Mouse (Mus musculus): Measurements from ENCODE around the gene Sgcd. TPM values are rescaled to one million over a fixed set of nuclear protein-coding genes. Genes with fewer than 3 reads are reported as not detected.

Sgcd gene
- polyA plus RNA-seq, 1 experiment from 2014 or later = 3.0 TPM

DNA sequence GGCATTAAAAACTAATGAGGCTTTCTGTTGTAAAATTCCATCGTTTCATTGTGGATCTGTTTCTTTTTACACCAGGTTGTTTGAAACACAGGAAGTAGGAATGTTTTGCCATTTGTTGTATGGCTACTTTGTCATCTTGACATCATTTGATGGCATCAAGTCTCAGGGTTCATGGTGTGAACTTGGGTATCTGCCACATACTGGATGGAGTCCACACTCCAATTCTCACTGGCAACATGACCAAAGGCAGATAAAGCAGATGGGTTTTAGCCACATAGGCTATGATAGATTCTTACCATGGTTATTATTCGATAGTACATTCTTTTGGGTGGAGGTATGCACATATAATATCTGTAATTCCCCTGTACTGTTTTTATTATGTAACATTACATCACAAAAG is 1106.3 kb downstream of the Sgcd start:
- WGBS = 69% methylated on average over 2 of the region's 2 CpGs

GRCm38 (mm10) chr11:46875774-46876173 is 1113.0 kb downstream of the Sgcd start:
- H3K9ac ChIP-seq (ENCODE audit: low read length) = no peak overlapping the region
- no peak for ATAC-seq (ENCODE audit: low read depth)
- H3K36me3 ChIP-seq (ENCODE audit: control insufficient read depth, insufficient read depth, low read length) = no peaks in the 10 kb centered on the region
- 39% methylated on average over 1 of the region's 1 CpGs for WGBS
- no peak overlapping the region for H3K27ac ChIP-seq (ENCODE audit: low read length)
- no peak overlapping the region for H3K4me2 ChIP-seq (ENCODE audit: low read depth, low read length)
- no peaks in the 10 kb centered on the region for H3K27me3 ChIP-seq (ENCODE audit: control insufficient read depth, insufficient read depth, low read depth, low read length)
- H3K9me3 ChIP-seq (ENCODE audit: control insufficient read depth, low read length) = no peaks in the 10 kb centered on the region
- H3K4me1 ChIP-seq (replicated peaks; ENCODE audit: control insufficient read depth, insufficient read depth, low read length) = no peaks in the 10 kb centered on the region
- H3K4me3 ChIP-seq (ENCODE audit: low read length) = no peak overlapping the region

More for the DNA sequence above, 1106.3 kb downstream of the Sgcd start:
- no peak overlapping the region for H3K27ac ChIP-seq (ENCODE audit: low read length)
- ATAC-seq (ENCODE audit: low read depth) = no peak
- H3K4me3 ChIP-seq (ENCODE audit: low read length) = no peak overlapping the region
- H3K9me3 ChIP-seq (ENCODE audit: control insufficient read depth, low read length) = no peaks in the 10 kb centered on the region
- no peak overlapping the region for H3K9ac ChIP-seq (ENCODE audit: low read length)
- no peaks in the 10 kb centered on the region for H3K36me3 ChIP-seq (ENCODE audit: control insufficient read depth, insufficient read depth, low read length)
- no peaks in the 10 kb centered on the region for H3K27me3 ChIP-seq (ENCODE audit: control insufficient read depth, insufficient read depth, low read depth, low read length)
- H3K4me1 ChIP-seq (replicated peaks; ENCODE audit: control insufficient read depth, insufficient read depth, low read length) = no peaks in the 10 kb centered on the region
- no peak overlapping the region for H3K4me2 ChIP-seq (ENCODE audit: low read depth, low read length)

DNA sequence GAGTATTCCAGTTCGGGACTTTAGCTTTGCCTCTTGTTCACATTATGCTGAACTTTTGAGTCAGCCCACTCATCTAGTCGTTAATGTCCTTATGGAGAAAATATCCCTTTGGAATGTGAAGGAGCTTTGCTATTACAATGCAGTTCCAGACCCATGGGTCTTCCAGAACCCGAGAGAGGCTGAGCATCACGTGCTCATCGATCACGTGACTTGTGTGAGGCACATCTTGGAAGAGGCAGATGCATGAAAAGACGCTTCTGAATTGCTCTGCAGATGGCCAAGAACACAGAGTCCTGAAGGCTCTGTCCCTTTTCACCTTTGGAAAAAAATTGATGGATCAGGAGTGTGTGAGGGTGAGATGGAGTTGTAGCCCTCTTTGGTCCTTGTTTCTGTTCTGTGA is 1120.2 kb downstream of the Sgcd start:
- Histone ChIP-seq H3K4me2 (ENCODE audit: low read depth, low read length) (no peak overlapping the region), H3K27me3 (ENCODE audit: control insufficient read depth, insufficient read depth, low read depth, low read length) (no peaks in the 10 kb centered on the region), H3K4me1 (replicated peaks; ENCODE audit: control insufficient read depth, insufficient read depth, low read length) (no peaks in the 10 kb centered on the region), H3K9ac (ENCODE audit: low read length) (no peak overlapping the region), H3K4me3 (ENCODE audit: low read length) (no peak overlapping the region), H3K27ac (ENCODE audit: low read length) (no peak overlapping the region), H3K36me3 (ENCODE audit: control insufficient read depth, insufficient read depth, low read length) (no peaks in the 10 kb centered on the region), H3K9me3 (ENCODE audit: control insufficient read depth, low read length) (no peaks in the 10 kb centered on the region)
- 71% methylated on average over 7 of the region's 7 CpGs for WGBS
- ATAC-seq (ENCODE audit: low read depth) = no peak

GRCm38 (mm10) chr11:46864809-46865208 is 1124.0 kb downstream of the Sgcd start:
- Histone ChIP-seq H3K4me2 (ENCODE audit: low read depth, low read length) (no peak overlapping the region), H3K36me3 (ENCODE audit: control insufficient read depth, insufficient read depth, low read length) (no peaks in the 10 kb centered on the region), H3K27ac (ENCODE audit: low read length) (no peak overlapping the region), H3K9ac (ENCODE audit: low read length) (no peak overlapping the region), H3K4me1 (replicated peaks; ENCODE audit: control insufficient read depth, insufficient read depth, low read length) (no peaks in the 10 kb centered on the region), H3K4me3 (ENCODE audit: low read length) (no peak overlapping the region), H3K27me3 (ENCODE audit: control insufficient read depth, insufficient read depth, low read depth, low read length) (no peaks in the 10 kb centered on the region), H3K9me3 (ENCODE audit: control insufficient read depth, low read length) (no peaks in the 10 kb centered on the region)
- WGBS = 81% methylated on average over 1 of the region's 1 CpGs
- ATAC-seq (ENCODE audit: low read depth) = no peak

DNA sequence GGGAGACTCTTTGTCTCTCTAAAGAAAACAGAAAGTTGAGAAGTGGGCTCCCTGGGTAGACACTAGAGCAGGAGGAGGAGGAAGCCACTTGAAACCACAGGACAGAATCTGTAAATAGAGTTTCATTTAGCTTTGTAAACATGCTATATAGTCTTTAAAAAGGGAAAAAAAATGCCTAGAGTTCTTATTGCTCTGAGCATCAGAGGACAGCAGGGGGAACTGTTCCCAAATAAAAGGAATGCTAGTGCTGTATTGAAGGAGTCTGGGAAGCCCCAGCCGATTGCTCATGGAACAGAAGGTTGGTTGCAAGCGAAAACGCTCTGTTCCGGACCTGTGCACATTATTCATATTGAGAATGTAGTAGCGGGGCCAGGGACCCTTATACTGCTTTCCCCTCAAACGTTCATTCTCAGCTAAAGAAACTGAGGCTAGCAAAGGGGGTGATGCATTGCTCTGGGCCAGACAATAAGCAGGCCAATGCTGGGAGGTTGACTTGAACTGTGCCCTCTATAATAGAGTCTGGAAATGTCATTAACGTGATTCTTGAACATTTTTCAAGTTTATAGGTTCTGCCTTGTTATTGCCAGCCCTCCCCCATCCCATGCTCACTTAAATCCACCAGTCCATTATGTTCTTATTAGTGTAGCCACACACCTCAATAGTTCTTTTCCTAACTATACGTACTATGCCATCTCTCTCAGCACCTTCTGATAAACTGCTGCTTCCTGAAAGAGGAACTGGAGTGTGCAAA is 1140.4 kb downstream of the Sgcd start:
- Histone ChIP-seq H3K4me3 (ENCODE audit: low read length) (no peak overlapping the region), H3K9me3 (ENCODE audit: control insufficient read depth, low read length) (no peaks in the 10 kb centered on the region), H3K27ac (ENCODE audit: low read length) (no peak overlapping the region), H3K36me3 (ENCODE audit: control insufficient read depth, insufficient read depth, low read length) (no peaks in the 10 kb centered on the region), H3K9ac (ENCODE audit: low read length) (no peak overlapping the region), H3K4me2 (ENCODE audit: low read depth, low read length) (no peak overlapping the region), H3K27me3 (ENCODE audit: control insufficient read depth, insufficient read depth, low read depth, low read length) (no peaks in the 10 kb centered on the region), H3K4me1 (replicated peaks; ENCODE audit: control insufficient read depth, insufficient read depth, low read length) (no peaks in the 10 kb centered on the region)
- peak; percentile 76 for ATAC-seq (ENCODE audit: low read depth)
- WGBS = 21% methylated on average over 8 of the region's 8 CpGs

DNA sequence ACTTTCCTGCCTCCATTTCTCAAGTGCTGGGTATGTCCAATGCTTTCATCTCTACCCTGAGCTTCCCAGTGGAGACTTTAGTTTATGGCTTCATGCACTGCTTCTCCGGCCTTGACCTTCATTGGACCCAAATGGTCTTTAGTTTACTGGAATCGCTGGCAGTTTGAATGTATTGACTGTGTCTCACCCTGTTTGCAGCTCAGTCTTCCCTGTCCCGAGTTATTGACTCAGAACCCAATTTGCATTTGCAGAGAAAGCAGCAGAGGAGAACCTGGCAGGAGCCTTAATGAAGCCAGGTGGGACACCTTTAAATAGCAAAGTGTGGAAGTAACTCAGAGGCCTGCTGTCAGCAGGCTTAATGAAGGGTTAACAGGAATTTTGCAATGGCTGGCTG is 1140.9 kb downstream of the Sgcd start:
- H3K36me3 ChIP-seq (ENCODE audit: control insufficient read depth, insufficient read depth, low read length) = no peaks in the 10 kb centered on the region
- 48% methylated on average over 3 of the region's 3 CpGs for WGBS
- H3K4me3 ChIP-seq (ENCODE audit: low read length) = no peak overlapping the region
- H3K9ac ChIP-seq (ENCODE audit: low read length) = no peak overlapping the region
- no peaks in the 10 kb centered on the region for H3K4me1 ChIP-seq (replicated peaks; ENCODE audit: control insufficient read depth, insufficient read depth, low read length)
- H3K27ac ChIP-seq (ENCODE audit: low read length) = no peak overlapping the region
- H3K27me3 ChIP-seq (ENCODE audit: control insufficient read depth, insufficient read depth, low read depth, low read length) = no peaks in the 10 kb centered on the region
- H3K9me3 ChIP-seq (ENCODE audit: control insufficient read depth, low read length) = no peaks in the 10 kb centered on the region
- no peak overlapping the region for H3K4me2 ChIP-seq (ENCODE audit: low read depth, low read length)
- no peak for ATAC-seq (ENCODE audit: low read depth)

GRCm38 (mm10) chr11:46846661-46847060 is 1142.1 kb downstream of the Sgcd start:
- no peak overlapping the region for H3K4me3 ChIP-seq (ENCODE audit: low read length)
- no peaks in the 10 kb centered on the region for H3K9me3 ChIP-seq (ENCODE audit: control insufficient read depth, low read length)
- ATAC-seq (ENCODE audit: low read depth) = no peak
- no peaks in the 10 kb centered on the region for H3K27me3 ChIP-seq (ENCODE audit: control insufficient read depth, insufficient read depth, low read depth, low read length)
- H3K36me3 ChIP-seq (ENCODE audit: control insufficient read depth, insufficient read depth, low read length) = no peaks in the 10 kb centered on the region
- no peak overlapping the region for H3K9ac ChIP-seq (ENCODE audit: low read length)
- no peak overlapping the region for H3K4me2 ChIP-seq (ENCODE audit: low read depth, low read length)
- no peak overlapping the region for H3K27ac ChIP-seq (ENCODE audit: low read length)
- 88% methylated on average over 1 of the region's 1 CpGs for WGBS
- no peaks in the 10 kb centered on the region for H3K4me1 ChIP-seq (replicated peaks; ENCODE audit: control insufficient read depth, insufficient read depth, low read length)

All from lung, embryonic 16.5 days (tissue).